Mouse (Mus musculus): ENCODE results near the gene E4f1. TPM values are rescaled to one million over a fixed set of nuclear protein-coding genes. Genes with fewer than 3 reads are reported as not detected.
A peak's percentile ranks its signal among the peaks of the same experiment; 100 is the strongest.

The E4f1 gene
- polyA plus RNA-seq, 1 experiment from 2014 or later = 41.9 TPM

- no peak overlapping the region for H3K4me2 ChIP-seq (replicated peaks)
- WGBS = 86% methylated on average over 3 of the region's 3 CpGs
- H3K27ac ChIP-seq (replicated peaks) = no peak overlapping the region
- H3K4me1 ChIP-seq = peaks cover 4% of the 10 kb centered on the region
- H3K4me3 ChIP-seq = no peak overlapping the region
- no peaks in the 10 kb centered on the region for H3K9me3 ChIP-seq
- no peak for ATAC-seq (ENCODE audit: low FRiP score, low read depth)
- H3K36me3 ChIP-seq = peaks cover 43% of the 10 kb centered on the region
- H3K27me3 ChIP-seq = 0 out of 2 replicates have a peak, but pooled peaks cover 2% of the 10 kb centered on the region
- no peak overlapping the region for H3K9ac ChIP-seq (replicated peaks)
These were observed 25.3 kb upstream of the E4f1 start for GRCm38 (mm10) chr17:24495443-24495842.

GRCm38 (mm10) chr17:24494627-24495335 lies 24.7 kb upstream of the E4f1 start:
- H3K27ac ChIP-seq (replicated peaks) = no peak overlapping the region
- H3K9ac ChIP-seq (replicated peaks) = no peak overlapping the region; the same call in 1 of the 2 replicates
- no peak overlapping the region for H3K4me3 ChIP-seq
- H3K9me3 ChIP-seq = no peaks in the 10 kb centered on the region
- H3K4me1 ChIP-seq = peaks cover 11% of the 10 kb centered on the region
- WGBS = 46% methylated on average over 2 of the region's 2 CpGs
- no peak for ATAC-seq (ENCODE audit: low FRiP score, low read depth)
- peaks cover 38% of the 10 kb centered on the region for H3K36me3 ChIP-seq
- H3K4me2 ChIP-seq (replicated peaks) = no peak overlapping the region
- 0 out of 2 replicates have a peak, but pooled peaks cover 5% of the 10 kb centered on the region for H3K27me3 ChIP-seq

- no peak for ATAC-seq (ENCODE audit: low FRiP score, low read depth)
- H3K4me2 ChIP-seq (replicated peaks) = peak overlapping the region; percentile 83
- 0 out of 2 replicates have a peak overlapping the region, but pooled peaks have one; percentile 87 for H3K9ac ChIP-seq (replicated peaks)
These were observed 20.3 kb upstream of the E4f1 start for GRCm38 (mm10) chr17:24490399-24490798.

GRCm38 (mm10) chr17:24489265-24490030 lies 19.3 kb upstream of the E4f1 start:
- Histone ChIP-seq H3K27ac (replicated peaks) (peak overlapping the region; percentile 90), H3K9ac (replicated peaks) (peak overlapping the region; percentile 87), H3K36me3 (no peaks in the 10 kb centered on the region), H3K9me3 (no peaks in the 10 kb centered on the region), H3K4me3 (peak overlapping the region; percentile 70), H3K27me3 (0 out of 2 replicates have a peak, but pooled peaks cover 8% of the 10 kb centered on the region), H3K4me2 (replicated peaks) (peak overlapping the region; percentile 83), H3K4me1 (peaks cover 34% of the 10 kb centered on the region)
- 13% methylated on average over 19 of the region's 19 CpGs for WGBS
- peak; percentile 59 for ATAC-seq (ENCODE audit: low FRiP score, low read depth)

More at GRCm38 (mm10) chr17:24490399-24490798, 20.3 kb upstream of the E4f1 start:
- Histone ChIP-seq H3K4me3 (0 out of 2 replicates have a peak overlapping the region, but pooled peaks have one; percentile 70), H3K9me3 (no peaks in the 10 kb centered on the region), H3K4me1 (peaks cover 32% of the 10 kb centered on the region), H3K27ac (replicated peaks) (0 out of 2 replicates have a peak overlapping the region, but pooled peaks have one; percentile 90), H3K36me3 (no peaks in the 10 kb centered on the region), H3K27me3 (0 out of 2 replicates have a peak, but pooled peaks cover 8% of the 10 kb centered on the region)
- WGBS = 69% methylated on average over 4 of the region's 4 CpGs

- Histone ChIP-seq H3K9ac (replicated peaks) (peak overlapping the region; percentile 87), H3K4me1 (peaks cover 34% of the 10 kb centered on the region), H3K27ac (replicated peaks) (peak overlapping the region; percentile 90), H3K36me3 (no peaks in the 10 kb centered on the region), H3K9me3 (no peaks in the 10 kb centered on the region), H3K27me3 (0 out of 2 replicates have a peak, but pooled peaks cover 8% of the 10 kb centered on the region), H3K4me3 (peak overlapping the region; percentile 70), H3K4me2 (replicated peaks) (peak overlapping the region; percentile 83)
- ATAC-seq (ENCODE audit: low FRiP score, low read depth) = peak; percentile 75
- WGBS = under 1% methylated on average over 58 of the region's 81 CpGs
These were observed 18.6 kb upstream of the E4f1 start for GRCm38 (mm10) chr17:24488662-24489264.

- Histone ChIP-seq H3K36me3 (no peaks in the 10 kb centered on the region), H3K9ac (replicated peaks) (peak within 1 kb of the TSS; percentile 87), H3K27me3 (0 out of 2 replicates have a peak, but pooled peaks cover 8% of the 10 kb centered on the region), H3K4me2 (replicated peaks) (peak within 1 kb of the TSS; percentile 83), H3K4me1 (peaks cover 34% of the 10 kb centered on the region), H3K9me3 (no peaks in the 10 kb centered on the region), H3K27ac (replicated peaks) (peak within 1 kb of the TSS; percentile 90), H3K4me3 (peak within 1 kb of the TSS; percentile 70)
- peak; percentile 67 for ATAC-seq (ENCODE audit: low FRiP score, low read depth)
- under 1% methylated on average over 44 of the region's 45 CpGs for WGBS
These were observed 18.1 kb upstream of the E4f1 start, which contains the start of gene Caskin1 for GRCm38 (mm10) chr17:24488186-24488661. TSS of gene Caskin1 (plus strand) at chr17:24488601.

GRCm38 (mm10) chr17:24485090-24485860 lies 15.2 kb upstream of the E4f1 start:
- Histone ChIP-seq H3K27ac (replicated peaks) (peak overlapping the region; percentile 65), H3K4me1 (peaks cover 29% of the 10 kb centered on the region), H3K27me3 (0 out of 2 replicates have a peak, but pooled peaks cover 6% of the 10 kb centered on the region), H3K36me3 (no peaks in the 10 kb centered on the region), H3K4me2 (replicated peaks) (no peak overlapping the region; the same call in 1 of the 2 replicates), H3K4me3 (no peak overlapping the region), H3K9ac (replicated peaks) (peak overlapping the region; percentile 41), H3K9me3 (no peaks in the 10 kb centered on the region)
- ATAC-seq (ENCODE audit: low FRiP score, low read depth) = no peak
- WGBS = 47% methylated on average over 11 of the region's 11 CpGs

- H3K9me3 ChIP-seq = no peaks in the 10 kb centered on the region
- H3K4me3 ChIP-seq = no peak overlapping the region
- ATAC-seq (ENCODE audit: low FRiP score, low read depth) = no peak
- no peak overlapping the region for H3K9ac ChIP-seq (replicated peaks)
- WGBS = 84% methylated on average over 3 of the region's 3 CpGs
- H3K4me1 ChIP-seq = peaks cover 23% of the 10 kb centered on the region
- H3K27me3 ChIP-seq = no peaks in the 10 kb centered on the region
- no peak overlapping the region for H3K27ac ChIP-seq (replicated peaks)
- no peak overlapping the region for H3K4me2 ChIP-seq (replicated peaks)
- H3K36me3 ChIP-seq = no peaks in the 10 kb centered on the region
These were observed 13.4 kb upstream of the E4f1 start for GRCm38 (mm10) chr17:24483495-24483894.

- Histone ChIP-seq H3K36me3 (peaks cover 12% of the 10 kb centered on the region), H3K4me1 (peaks cover 25% of the 10 kb centered on the region), H3K27ac (replicated peaks) (no peak overlapping the region), H3K9ac (replicated peaks) (no peak overlapping the region), H3K4me3 (no peak overlapping the region), H3K4me2 (replicated peaks) (no peak overlapping the region), H3K9me3 (no peaks in the 10 kb centered on the region), H3K27me3 (no peaks in the 10 kb centered on the region)
- 93% methylated on average over 20 of the region's 20 CpGs for WGBS
- ATAC-seq (ENCODE audit: low FRiP score, low read depth) = no peak
These were observed 11.1 kb upstream of the E4f1 start for GRCm38 (mm10) chr17:24481027-24481815.

GRCm38 (mm10) chr17:24480201-24480826 lies 10.2 kb upstream of the E4f1 start:
- Histone ChIP-seq H3K27ac (replicated peaks) (no peak overlapping the region), H3K4me3 (no peak overlapping the region)
- 30% methylated on average over 3 of the region's 3 CpGs for WGBS

More at GRCm38 (mm10) chr17:24480201-24480826, 10.2 kb upstream of the E4f1 start:
- no peak for ATAC-seq (ENCODE audit: low FRiP score, low read depth)
- Histone ChIP-seq H3K9ac (replicated peaks) (no peak overlapping the region), H3K27me3 (no peaks in the 10 kb centered on the region), H3K9me3 (no peaks in the 10 kb centered on the region), H3K4me2 (replicated peaks) (no peak overlapping the region; the same call in 1 of the 2 replicates), H3K36me3 (peaks cover 21% of the 10 kb centered on the region), H3K4me1 (peaks cover 21% of the 10 kb centered on the region)

Data from midbrain, embryonic 12.5 days (tissue).